Mouse (Mus musculus) forebrain, embryonic 11.5 days (tissue): ENCODE measurements at regions not wholly inside any gene's neighbourhood (a gene's known extent, or its start where the extent isn't known, plus 50 kb on each side); places are given as distances from the start of the nearest gene placed in this dataset.

Source experiments
- ATAC-seq: fragments of 200-750 bp; cut with Nextera tagmentation; replicated peaks from 2 replicates; pipeline ENCODE4 v1.8.0; 2017; ENCODE audit warnings: moderate TSS enrichment; ENCODE audit not compliant: low FRiP score
- DNase-seq: peaks from one replicate; pipeline ENCODE4 v3.0.0-alpha.2; 2017; ENCODE audit warnings: low spot score
- H3K27ac ChIP-seq: fragments of 300-500 bp; sonication (generic); 2 replicates; pipeline ENCODE4 v1.5.1; 2014; ENCODE audit warnings: low read depth, low read length
- H3K27me3 ChIP-seq: fragments of 300-500 bp; sonication (generic); 2 replicates; pipeline ENCODE4 v1.6.1; 2014; ENCODE audit warnings: mild to moderate bottlenecking, low read length, mixed read lengths; ENCODE audit not compliant: control insufficient read depth, insufficient read depth
- H3K36me3 ChIP-seq: fragments of 300-500 bp; sonication (generic); 2 replicates; pipeline ENCODE4 v1.6.1; 2014; ENCODE audit warnings: mild to moderate bottlenecking, low read length, moderate library complexity, mixed read lengths; ENCODE audit not compliant: control insufficient read depth, insufficient read depth
- H3K4me1 ChIP-seq: fragments of 300-500 bp; sonication (generic); replicated peaks from 2 replicates; pipeline ENCODE4 v1.6.1; 2014; ENCODE audit warnings: low read length, mixed read lengths; ENCODE audit not compliant: control insufficient read depth, insufficient read depth
- H3K4me2 ChIP-seq: fragments of 300-500 bp; sonication (generic); 2 replicates; pipeline ENCODE4 v1.6.1; 2014; ENCODE audit warnings: low read depth, mild to moderate bottlenecking, low read length, moderate library complexity, mixed read lengths; ENCODE audit not compliant: severe bottlenecking
- H3K4me3 ChIP-seq: fragments of 300-500 bp; sonication (generic); 2 replicates; pipeline ENCODE4 v1.5.1; 2014; ENCODE audit warnings: low read depth, low read length
- H3K9ac ChIP-seq: fragments of 300-500 bp; sonication (generic); 2 replicates; pipeline ENCODE4 v1.6.1; 2014; ENCODE audit warnings: low read length
- H3K9me3 ChIP-seq: fragments of 300-500 bp; sonication (generic); 2 replicates; pipeline ENCODE4 v1.6.1; 2016; ENCODE audit warnings: low read length, mixed read lengths; ENCODE audit not compliant: control insufficient read depth
- WGBS: fragments of 180-500 bp; shearing (Covaris S2); extraction: QIAGEN DNeasy Blood & Tissue Kit; methylation state at CpG from one replicate; pipeline ENCODE4 v1.1.7; 2014; 5-methylcytosine and 5-hydroxymethylcytosine counted together

DNA sequence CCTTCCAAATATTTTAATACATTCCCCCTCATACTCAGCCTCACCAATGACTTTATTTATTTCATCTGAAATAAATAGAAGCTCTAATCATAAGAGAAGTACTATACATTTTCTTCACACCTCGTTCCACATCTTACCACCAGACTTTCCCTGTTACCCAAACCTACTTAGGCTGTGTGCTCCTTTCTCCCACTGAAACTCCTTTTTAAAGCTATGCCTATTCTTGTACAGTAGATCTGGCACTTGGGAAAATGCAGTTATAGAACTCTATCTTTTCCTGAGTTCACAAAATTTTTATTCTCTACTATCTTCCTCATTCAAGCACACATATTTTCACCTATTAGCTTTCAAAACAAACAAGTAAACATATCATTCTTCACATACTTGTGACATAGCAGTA, 272.8 kb upstream of the Prkd1 start:
- 82% methylated on average over 1 of the region's 1 CpGs for WGBS
- Histone ChIP-seq H3K36me3 (no peaks in the 10 kb centered on the region), H3K4me2 (no peak overlapping the region), H3K4me3 (no peak overlapping the region), H3K27ac (no peak overlapping the region), H3K4me1 (no peaks in the 10 kb centered on the region), H3K27me3 (no peaks in the 10 kb centered on the region), H3K9me3 (no peaks in the 10 kb centered on the region), H3K9ac (no peak overlapping the region)
- DNase-seq (no peak), ATAC-seq (no peak)

GRCm38 (mm10) chr12:50899609-50900447, 250.9 kb upstream of the Prkd1 start:
- H3K27ac ChIP-seq = no peak overlapping the region
- no peaks in the 10 kb centered on the region for H3K27me3 ChIP-seq
- no peaks in the 10 kb centered on the region for H3K4me1 ChIP-seq
- ATAC-seq = no peak
- no peaks in the 10 kb centered on the region for H3K36me3 ChIP-seq
- 84% methylated on average over 13 of the region's 13 CpGs for WGBS
- no peaks in the 10 kb centered on the region for H3K9me3 ChIP-seq
- DNase-seq = no peak
- H3K9ac ChIP-seq = no peak overlapping the region
- H3K4me3 ChIP-seq = no peak overlapping the region
- H3K4me2 ChIP-seq = no peak overlapping the region

- no peak overlapping the region for H3K4me3 ChIP-seq
- ATAC-seq (no peak), DNase-seq (no peak)
- no peaks in the 10 kb centered on the region for H3K4me1 ChIP-seq
- no peaks in the 10 kb centered on the region for H3K36me3 ChIP-seq
- H3K9ac ChIP-seq = no peak overlapping the region
- 85% methylated on average over 3 of the region's 3 CpGs for WGBS
- no peaks in the 10 kb centered on the region for H3K9me3 ChIP-seq
- no peaks in the 10 kb centered on the region for H3K27me3 ChIP-seq
- H3K4me2 ChIP-seq = no peak overlapping the region
- no peak overlapping the region for H3K27ac ChIP-seq
Observed at GRCm38 (mm10) chr12:50897606-50898166, 248.8 kb upstream of the Prkd1 start.

GRCm38 (mm10) chr12:50893604-50894003, 244.7 kb upstream of the Prkd1 start:
- no peaks in the 10 kb centered on the region for H3K36me3 ChIP-seq
- no peaks in the 10 kb centered on the region for H3K27me3 ChIP-seq
- H3K9ac ChIP-seq = no peak overlapping the region
- 22% methylated on average over 5 of the region's 5 CpGs for WGBS
- no peaks in the 10 kb centered on the region for H3K4me1 ChIP-seq
- H3K27ac ChIP-seq = no peak overlapping the region
- H3K4me2 ChIP-seq = no peak overlapping the region
- H3K4me3 ChIP-seq = no peak overlapping the region
- H3K9me3 ChIP-seq = no peaks in the 10 kb centered on the region
- no peak for DNase-seq
- no peak for ATAC-seq

GRCm38 (mm10) chr12:50875796-50876195, 226.9 kb upstream of the Prkd1 start:
- Histone ChIP-seq H3K9me3 (no peaks in the 10 kb centered on the region), H3K4me1 (no peaks in the 10 kb centered on the region), H3K9ac (no peak overlapping the region), H3K27ac (no peak overlapping the region), H3K4me2 (no peak overlapping the region), H3K4me3 (no peak overlapping the region), H3K36me3 (no peaks in the 10 kb centered on the region), H3K27me3 (no peaks in the 10 kb centered on the region)
- ATAC-seq (no peak), DNase-seq (no peak)

DNA sequence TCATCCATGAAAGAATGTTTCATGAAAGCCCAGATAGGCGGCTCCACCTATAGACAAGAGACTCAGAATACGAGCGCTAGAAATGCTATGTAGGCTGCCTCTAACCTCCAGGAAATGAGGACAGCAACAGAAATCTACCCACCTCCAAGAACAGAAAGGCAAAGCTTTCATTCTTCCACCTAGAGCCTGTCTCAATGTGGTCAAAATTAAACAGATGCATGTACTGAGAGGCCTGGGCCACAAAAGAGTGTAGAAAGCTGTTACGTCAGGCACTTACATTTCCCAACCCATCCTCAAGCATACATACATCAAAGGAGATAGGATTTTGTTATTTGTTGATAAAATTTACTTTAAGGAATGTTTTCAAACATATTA, 225.1 kb upstream of the Prkd1 start:
- Histone ChIP-seq H3K36me3 (no peaks in the 10 kb centered on the region), H3K27ac (no peak overlapping the region; the same call in 1 of the 2 replicates), H3K27me3 (no peaks in the 10 kb centered on the region), H3K9me3 (no peaks in the 10 kb centered on the region), H3K4me2 (no peak overlapping the region), H3K4me3 (no peak overlapping the region), H3K4me1 (no peaks in the 10 kb centered on the region), H3K9ac (no peak overlapping the region)
- peak; percentile 71 for ATAC-seq
- DNase-seq = no peak
- 58% methylated on average over 4 of the region's 4 CpGs for WGBS

DNA sequence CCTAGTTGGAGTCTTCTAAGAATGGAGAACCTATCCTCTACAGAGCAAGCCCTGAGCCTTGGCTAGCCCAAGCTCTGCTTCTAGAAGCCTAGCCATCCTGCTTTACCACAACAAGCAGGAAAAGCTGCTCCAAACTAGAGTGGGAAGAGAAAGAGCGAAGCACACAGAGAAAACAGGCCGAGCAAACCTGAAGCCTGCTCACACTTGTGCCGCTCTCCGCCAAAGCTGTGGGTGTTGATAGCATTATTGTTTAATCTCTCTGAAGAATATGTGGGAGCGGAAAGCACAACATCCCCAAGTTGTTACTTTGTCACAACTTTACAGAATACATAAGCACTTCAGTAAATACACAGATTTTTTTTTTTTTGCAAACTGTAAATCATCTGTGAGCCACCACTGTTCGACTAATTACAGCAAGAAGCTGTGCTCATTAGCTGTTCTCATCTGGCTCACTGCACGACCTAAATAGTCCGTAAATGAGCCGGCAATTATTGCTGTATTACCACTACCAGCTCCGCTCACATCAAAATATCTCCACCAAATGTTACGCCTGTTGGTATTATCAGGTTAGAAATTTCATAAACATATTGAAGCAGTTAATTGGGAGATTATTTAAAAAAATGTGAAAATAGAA, 224.6 kb upstream of the Prkd1 start:
- Histone ChIP-seq H3K4me3 (no peak overlapping the region), H3K36me3 (no peaks in the 10 kb centered on the region), H3K27ac (peak overlapping the region; percentile 21; the same call in 1 of the 2 replicates), H3K27me3 (no peaks in the 10 kb centered on the region), H3K4me1 (no peaks in the 10 kb centered on the region), H3K9ac (no peak overlapping the region), H3K9me3 (no peaks in the 10 kb centered on the region), H3K4me2 (no peak overlapping the region)
- no peak for DNase-seq
- peak; percentile 90 for ATAC-seq
- 64% methylated on average over 11 of the region's 11 CpGs for WGBS

GRCm38 (mm10) chr12:50851644-50852043, 202.7 kb upstream of the Prkd1 start:
- ATAC-seq = peak; percentile 86

More at GRCm38 (mm10) chr12:50851644-50852043, 202.7 kb upstream of the Prkd1 start:
- H3K9ac ChIP-seq = no peak overlapping the region
- WGBS = 62% methylated on average over 3 of the region's 3 CpGs
- H3K4me3 ChIP-seq = no peak overlapping the region
- no peak for DNase-seq
- H3K9me3 ChIP-seq = no peaks in the 10 kb centered on the region
- no peaks in the 10 kb centered on the region for H3K27me3 ChIP-seq
- no peaks in the 10 kb centered on the region for H3K4me1 ChIP-seq
- no peak overlapping the region for H3K4me2 ChIP-seq
- H3K27ac ChIP-seq = no peak overlapping the region
- H3K36me3 ChIP-seq = no peaks in the 10 kb centered on the region
